Mouse (Mus musculus): Measurements from ENCODE around the gene Wdfy2. TPM values are rescaled to one million over a fixed set of nuclear protein-coding genes. Genes with fewer than 3 reads are reported as not detected.
A peak's percentile ranks its signal among the peaks of the same experiment; 100 is the strongest.
"Not testable (repeated sequence)": the region's sequence is repeated elsewhere in the genome, so short reads cannot be mapped to it uniquely, and the experiment has no call there.

The Wdfy2 gene
- polyA plus RNA-seq, 1 experiment: 11.0 TPM

GRCm38 (mm10) chr14:62814567-62814966, 22.9 kb upstream of the Wdfy2 start:
- Histone ChIP-seq H3K4me3 (ENCODE audit: insufficient read depth, low read length) (no peak overlapping the region), H3K27ac (ENCODE audit: insufficient read depth, low read length) (no peak overlapping the region), H3K4me1 (ENCODE audit: control insufficient read depth, insufficient read depth, low read length) (peaks cover 1% of the 10 kb centered on the region; the same call in 1 of the 2 replicates)
- TF ChIP-seq CTCF (IDR thresholded peaks at IDR 0.05; ENCODE audit: extremely low read depth, insufficient read depth, low read length) (no peak), POLR2A (IDR thresholded peaks at IDR 0.05; ENCODE audit: extremely low read depth, insufficient read depth, low read length) (no peak)

GRCm38 (mm10) chr14:62816827-62817226, 20.7 kb upstream of the Wdfy2 start:
- Histone ChIP-seq H3K4me1 (ENCODE audit: control insufficient read depth, insufficient read depth, low read length) (peaks cover 1% of the 10 kb centered on the region; the same call in 1 of the 2 replicates), H3K4me3 (ENCODE audit: insufficient read depth, low read length) (no peak overlapping the region), H3K27ac (ENCODE audit: insufficient read depth, low read length) (no peak overlapping the region)
- TF ChIP-seq CTCF (IDR thresholded peaks at IDR 0.05; ENCODE audit: extremely low read depth, insufficient read depth, low read length): no peak

- H3K4me3 ChIP-seq (ENCODE audit: insufficient read depth, low read length): no peak overlapping the region
- TF ChIP-seq POLR2A (IDR thresholded peaks at IDR 0.05; ENCODE audit: extremely low read depth, insufficient read depth, low read length): no peak
- TF ChIP-seq CTCF (IDR thresholded peaks at IDR 0.05; ENCODE audit: extremely low read depth, insufficient read depth, low read length): no peak
- no peak overlapping the region for H3K27ac ChIP-seq (ENCODE audit: insufficient read depth, low read length)
- no peaks in the 10 kb centered on the region for H3K4me1 ChIP-seq (ENCODE audit: control insufficient read depth, insufficient read depth, low read length)
Measured at GRCm38 (mm10) chr14:62825575-62826332, 11.7 kb upstream of the Wdfy2 start.

- 0 out of 2 replicates have a peak, but pooled peaks cover 2% of the 10 kb centered on the region for H3K4me1 ChIP-seq (ENCODE audit: control insufficient read depth, insufficient read depth, low read length)
- H3K4me3 ChIP-seq (ENCODE audit: insufficient read depth, low read length): no peak overlapping the region
- TF ChIP-seq CTCF (IDR thresholded peaks at IDR 0.05; ENCODE audit: extremely low read depth, insufficient read depth, low read length) (no peak), POLR2A (IDR thresholded peaks at IDR 0.05; ENCODE audit: extremely low read depth, insufficient read depth, low read length) (no peak)
- H3K27ac ChIP-seq (ENCODE audit: insufficient read depth, low read length): no peak overlapping the region
Measured at GRCm38 (mm10) chr14:62829291-62829690, 8.2 kb upstream of the Wdfy2 start.

- Histone ChIP-seq H3K27ac (ENCODE audit: insufficient read depth, low read length) (no peak overlapping the region), H3K4me1 (ENCODE audit: control insufficient read depth, insufficient read depth, low read length) (0 out of 2 replicates have a peak, but pooled peaks cover 2% of the 10 kb centered on the region), H3K4me3 (ENCODE audit: insufficient read depth, low read length) (no peak overlapping the region)
- TF ChIP-seq POLR2A (IDR thresholded peaks at IDR 0.05; ENCODE audit: extremely low read depth, insufficient read depth, low read length) (no peak), CTCF (IDR thresholded peaks at IDR 0.05; ENCODE audit: extremely low read depth, insufficient read depth, low read length) (no peak)
Measured at GRCm38 (mm10) chr14:62831691-62832275, 5.7 kb upstream of the Wdfy2 start.

- TF ChIP-seq POLR2A (IDR thresholded peaks at IDR 0.05; ENCODE audit: extremely low read depth, insufficient read depth, low read length) (no peak), CTCF (IDR thresholded peaks at IDR 0.05; ENCODE audit: extremely low read depth, insufficient read depth, low read length) (no peak)
- Histone ChIP-seq H3K4me3 (ENCODE audit: insufficient read depth, low read length) (no peak overlapping the region), H3K4me1 (ENCODE audit: control insufficient read depth, insufficient read depth, low read length) (0 out of 2 replicates have a peak, but pooled peaks cover 2% of the 10 kb centered on the region), H3K27ac (ENCODE audit: insufficient read depth, low read length) (no peak overlapping the region)
Measured at GRCm38 (mm10) chr14:62833036-62833435, 4.4 kb upstream of the Wdfy2 start.

- Histone ChIP-seq H3K27ac (ENCODE audit: insufficient read depth, low read length) (no peak overlapping the region), H3K4me1 (ENCODE audit: control insufficient read depth, insufficient read depth, low read length) (0 out of 2 replicates have a peak, but pooled peaks cover 2% of the 10 kb centered on the region), H3K4me3 (ENCODE audit: insufficient read depth, low read length) (no peak overlapping the region)
- no peak for TF ChIP-seq CTCF (IDR thresholded peaks at IDR 0.05; ENCODE audit: extremely low read depth, insufficient read depth, low read length)
- no peak for TF ChIP-seq POLR2A (IDR thresholded peaks at IDR 0.05; ENCODE audit: extremely low read depth, insufficient read depth, low read length)
Measured at GRCm38 (mm10) chr14:62833541-62833940, 3.9 kb upstream of the Wdfy2 start.

- H3K27ac ChIP-seq (ENCODE audit: insufficient read depth, low read length); H3K4me1 ChIP-seq (ENCODE audit: control insufficient read depth, insufficient read depth, low read length); H3K4me3 ChIP-seq (ENCODE audit: insufficient read depth, low read length): not testable (repeated sequence)
Measured at GRCm38 (mm10) chr14:62835737-62836136, 1.7 kb upstream of the Wdfy2 start.

- H3K4me1 ChIP-seq (ENCODE audit: control insufficient read depth, insufficient read depth, low read length): 0 out of 2 replicates have a peak, but pooled peaks cover 2% of the 10 kb centered on the region
- TF ChIP-seq CTCF (IDR thresholded peaks at IDR 0.05; ENCODE audit: extremely low read depth, insufficient read depth, low read length) (peak; percentile 89), POLR2A (IDR thresholded peaks at IDR 0.05; ENCODE audit: extremely low read depth, insufficient read depth, low read length) (no peak)
- no peak overlapping the region for H3K27ac ChIP-seq (ENCODE audit: insufficient read depth, low read length)
- H3K4me3 ChIP-seq (ENCODE audit: insufficient read depth, low read length): peak overlapping the region; percentile 94
Measured at GRCm38 (mm10) chr14:62836926-62837640, 395 bp upstream of the Wdfy2 start.

All from cortical plate, adult 2 months (tissue).